Mouse (Mus musculus) embryo, embryonic 10.5 days (tissue): ENCODE results near the gene Map3k19.
A peak's percentile ranks its signal among the peaks of the same experiment; 100 is the strongest.

ENCODE experiments used
- DNase-seq: peaks from one replicate; pipeline ENCODE4 v3.0.0-alpha.2; 2015; ENCODE audit warnings: low spot score

Gene Map3k19

GRCm38 (mm10) chr1:127854486-127855222 is at the start of gene Map3k19:
Map3k19 (minus strand) TSS chr1:127855031.
- DNase-seq = peak; percentile 6

GRCm38 (mm10) chr1:127899401-127899800 is 44.6 kb upstream of the Map3k19 start:
- no peak for DNase-seq

- no peak for DNase-seq
Observed at GRCm38 (mm10) chr1:127869276-127869675, 14.4 kb upstream of the Map3k19 start.

GRCm38 (mm10) chr1:127868300-127869261 is 13.8 kb upstream of the Map3k19 start, which contains the start of gene Rab3gap1:
Rab3gap1 (plus strand) TSS chr1:127868773.
- peak; percentile 91 for DNase-seq

- DNase-seq = no peak
Observed at GRCm38 (mm10) chr1:127863806-127864205, 9.0 kb upstream of the Map3k19 start.

GRCm38 (mm10) chr1:127861900-127862299 is 7.1 kb upstream of the Map3k19 start:
- no peak for DNase-seq

GRCm38 (mm10) chr1:127860492-127860891 is 5.7 kb upstream of the Map3k19 start:
- no peak for DNase-seq

- no peak for DNase-seq
Observed at GRCm38 (mm10) chr1:127859799-127860400, 5.1 kb upstream of the Map3k19 start.

GRCm38 (mm10) chr1:127858945-127859648 is 4.3 kb upstream of the Map3k19 start:
- no peak for DNase-seq

GRCm38 (mm10) chr1:127850075-127850610 is 4.7 kb downstream of the Map3k19 start:
- no peak for DNase-seq

GRCm38 (mm10) chr1:127845472-127845871 is 9.4 kb downstream of the Map3k19 start:
- DNase-seq = no peak

- DNase-seq = no peak
Observed at GRCm38 (mm10) chr1:127838602-127839001, 16.2 kb downstream of the Map3k19 start.

GRCm38 (mm10) chr1:127836619-127837018 is 18.2 kb downstream of the Map3k19 start:
- DNase-seq = no peak

- DNase-seq = no peak
Observed at GRCm38 (mm10) chr1:127834202-127834601, 20.6 kb downstream of the Map3k19 start.

- DNase-seq = no peak
Observed at GRCm38 (mm10) chr1:127833714-127834113, 21.1 kb downstream of the Map3k19 start.

- no peak for DNase-seq
Observed at GRCm38 (mm10) chr1:127830215-127830921, 24.5 kb downstream of the Map3k19 start.

GRCm38 (mm10) chr1:127827325-127827724 is 27.5 kb downstream of the Map3k19 start:
- peak; percentile 83 for DNase-seq

GRCm38 (mm10) chr1:127816381-127816780 is 38.5 kb downstream of the Map3k19 start:
- DNase-seq = no peak

- DNase-seq = no peak
Observed at GRCm38 (mm10) chr1:127812929-127813328, 41.9 kb downstream of the Map3k19 start.

- no peak for DNase-seq
Observed at GRCm38 (mm10) chr1:127808671-127809070, 46.2 kb downstream of the Map3k19 start.

GRCm38 (mm10) chr1:127802916-127803315 is 51.9 kb downstream of the Map3k19 start:
- no peak for DNase-seq
